Mouse (Mus musculus) kidney, postnatal 36 days (tissue): ENCODE results near the gene 2810021J22Rik.
"Not testable (repeated sequence)": the region's sequence is repeated elsewhere in the genome, so short reads cannot be mapped to it uniquely, and the experiment has no call there.

Source experiments
- DNase-seq, 2 experiments: peaks; one replicate each; pipeline ENCODE4 v3.0.0; 2021 to 2022; ENCODE audit warnings: mixed read lengths in 2 of 2

2810021J22Rik gene

GRCm38 (mm10) chr11:58867039-58867953 is at the start of gene 2810021J22Rik:
Gene 2810021J22Rik, plus strand, starts transcription at chr11:58867216.
- DNase-seq, result peak; percentile 79 to 86

DNA sequence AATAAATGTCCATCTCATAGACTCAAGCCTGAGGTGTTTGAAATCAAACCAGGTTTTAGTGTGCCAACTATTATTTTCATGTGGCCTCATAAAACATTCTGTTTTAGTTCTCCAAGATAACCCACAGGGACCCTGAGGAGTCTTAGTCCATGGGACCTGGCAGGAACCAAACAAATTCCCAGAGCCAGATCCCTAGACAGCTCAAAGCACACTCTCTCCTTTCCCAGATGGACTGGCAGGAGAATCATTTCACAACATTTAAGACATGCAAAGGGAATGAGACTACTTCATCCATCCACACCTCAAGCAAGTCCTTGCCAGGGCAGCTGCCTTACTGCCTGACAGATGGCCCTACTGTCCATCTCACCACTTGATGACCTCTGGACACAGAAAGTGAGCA is 38.1 kb upstream of the 2810021J22Rik start, which contains the start of gene Olfr312:
TSS of gene Olfr312 (plus strand) at position 301 of the 400 bp plus-strand sequence.
- not testable (repeated sequence) for DNase-seq

DNA sequence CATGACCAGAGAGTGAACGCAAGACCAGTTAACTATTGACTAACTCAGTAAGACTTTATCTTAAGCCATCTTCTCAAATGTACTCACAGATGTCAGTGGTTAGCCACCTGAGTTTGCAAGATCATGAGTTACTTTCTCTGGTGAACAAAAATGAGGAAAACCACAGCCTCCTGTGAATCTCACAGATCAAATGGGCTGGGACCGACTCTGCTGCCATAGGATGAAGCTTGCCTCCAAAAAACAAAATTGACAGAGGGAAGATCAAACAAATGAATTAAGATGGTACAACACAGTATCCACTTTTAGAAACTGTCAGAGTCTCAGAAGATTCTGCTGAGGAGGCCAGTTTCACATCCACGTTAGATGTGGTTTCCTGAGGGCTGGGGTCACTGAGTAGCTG is 37.3 kb upstream of the 2810021J22Rik start:
- DNase-seq, result no peak

- not testable (repeated sequence) for DNase-seq
These were observed 34.5 kb upstream of the 2810021J22Rik start for GRCm38 (mm10) chr11:58832541-58832940.

- not testable (repeated sequence) for DNase-seq
These were observed 28.1 kb upstream of the 2810021J22Rik start, which contains the start of gene Olfr311 for GRCm38 (mm10) chr11:58838951-58839350. Gene Olfr311, plus strand, starts transcription at chr11:58839251.

GRCm38 (mm10) chr11:58846919-58847461 is 20.0 kb upstream of the 2810021J22Rik start, which contains the start of gene Gm12258:
Gene Gm12258, plus strand, starts transcription at chr11:58847158.
- DNase-seq, result peak; percentile 87 to 98

GRCm38 (mm10) chr11:58847636-58848035 is 19.4 kb upstream of the 2810021J22Rik start:
- DNase-seq, result no peak

DNA sequence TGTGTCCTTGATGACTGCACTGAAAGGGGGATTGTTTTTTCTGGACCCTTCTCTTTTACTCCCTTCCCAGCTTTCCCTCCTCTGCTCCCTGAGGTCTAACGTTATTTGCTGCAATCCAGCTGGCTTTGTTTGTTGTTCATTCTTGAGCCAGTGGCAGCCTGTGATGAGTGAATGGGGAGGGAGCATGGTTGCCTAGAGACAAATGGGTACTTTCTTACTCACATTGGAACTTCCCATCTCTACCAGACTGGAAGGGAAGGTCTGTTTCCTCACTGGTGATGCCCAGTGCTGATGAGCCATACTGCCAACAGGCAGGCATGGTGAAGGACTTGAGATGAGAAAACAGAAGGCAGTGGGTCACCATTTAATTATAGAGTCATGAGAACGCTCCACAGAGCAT is 17.3 kb upstream of the 2810021J22Rik start:
- DNase-seq, result no peak

- no peak for DNase-seq
These were observed 6.3 kb upstream of the 2810021J22Rik start for GRCm38 (mm10) chr11:58860744-58861143.

DNA sequence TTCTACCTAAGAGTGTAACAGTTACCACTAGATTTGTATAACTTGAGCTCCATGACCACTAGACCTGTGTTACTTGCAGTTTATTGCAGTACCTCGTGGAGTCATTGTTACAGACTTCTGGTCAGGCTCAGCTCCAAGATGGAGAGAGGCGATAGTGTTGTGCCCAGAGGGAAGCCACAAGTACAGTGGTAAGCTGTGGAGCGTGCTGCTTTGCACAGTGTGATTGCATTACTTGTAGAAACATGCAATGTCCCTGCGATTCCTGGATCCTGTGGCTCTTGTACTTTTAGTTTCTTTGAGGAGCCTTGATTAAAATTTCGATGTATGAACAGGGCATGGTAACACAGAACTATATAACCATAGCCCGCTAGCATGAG is 926 bp downstream of the 2810021J22Rik start:
- DNase-seq, result peak; percentile 14 to 15

GRCm38 (mm10) chr11:58870961-58871360 is 3.9 kb downstream of the 2810021J22Rik start:
- peak; percentile 36 to 60 for DNase-seq

DNA sequence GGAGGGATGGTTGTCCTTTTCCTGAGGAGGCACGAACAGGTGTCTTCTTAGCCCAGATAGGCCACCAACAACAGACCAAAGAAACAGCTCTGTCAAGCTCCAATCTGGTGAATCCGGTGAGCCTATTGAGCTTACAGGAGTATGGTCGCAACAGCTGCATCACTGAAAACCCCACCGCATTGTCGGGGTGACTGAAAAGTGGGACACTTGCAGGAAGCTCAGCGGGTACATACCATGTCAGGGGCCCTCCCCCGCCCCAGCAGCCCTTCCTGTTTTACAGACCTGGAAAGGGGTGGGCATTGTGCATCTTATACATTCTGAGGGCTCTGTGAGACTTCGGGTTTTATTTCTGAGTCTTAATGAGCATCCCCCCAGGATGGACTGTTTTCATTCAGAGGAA is 16.7 kb downstream of the 2810021J22Rik start:
- no peak for DNase-seq

- no peak for DNase-seq
These were observed 23.5 kb downstream of the 2810021J22Rik start for GRCm38 (mm10) chr11:58890511-58890910.

DNA sequence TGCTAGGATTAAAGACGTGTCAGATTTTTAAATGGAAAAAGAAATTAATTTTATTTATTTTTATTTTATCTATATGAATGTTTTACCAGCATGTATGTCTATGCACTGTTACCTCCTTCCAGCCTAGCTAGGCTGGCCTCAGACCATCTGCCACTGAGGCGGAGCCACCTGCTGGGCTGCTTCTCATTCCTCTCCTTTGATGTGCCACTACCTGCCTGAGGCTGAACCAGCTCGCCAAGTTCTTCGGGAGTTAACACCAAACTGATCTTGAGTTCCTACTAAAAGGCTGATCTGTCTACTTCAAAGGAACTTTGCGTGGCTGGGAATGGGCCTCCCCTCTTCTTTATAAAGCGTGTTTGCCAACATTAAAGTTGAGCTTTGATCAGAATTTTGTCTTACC is 27.4 kb downstream of the 2810021J22Rik start:
- DNase-seq, result no peak

- no peak for DNase-seq
These were observed 30.5 kb downstream of the 2810021J22Rik start for GRCm38 (mm10) chr11:58897485-58897884.

DNA sequence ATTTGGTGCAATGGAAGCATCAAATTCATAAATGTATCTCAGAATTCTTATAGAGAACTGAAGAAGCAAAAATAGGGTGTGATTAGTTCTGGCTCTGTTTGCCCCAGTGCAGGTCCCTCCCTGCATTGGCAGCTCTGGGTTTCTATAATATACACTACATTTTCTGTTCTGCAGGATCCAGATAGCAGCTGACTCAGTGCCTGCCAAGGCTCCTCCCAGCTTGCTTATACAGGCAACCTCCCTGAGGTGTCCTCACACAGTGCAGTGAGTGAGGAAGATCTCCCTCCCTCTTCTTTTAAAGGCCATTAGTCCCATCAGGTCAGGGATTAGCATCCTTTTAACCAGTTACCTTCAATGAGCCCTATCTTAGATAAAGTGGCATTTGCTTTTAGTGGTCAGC is 34.1 kb downstream of the 2810021J22Rik start:
- no peak for DNase-seq

- peak; percentile 95 to 97 for DNase-seq
These were observed 36.7 kb downstream of the 2810021J22Rik start, which contains the start of gene Zfp39 for GRCm38 (mm10) chr11:58903511-58904409. Gene Zfp39, minus strand, starts transcription at chr11:58904225.

DNA sequence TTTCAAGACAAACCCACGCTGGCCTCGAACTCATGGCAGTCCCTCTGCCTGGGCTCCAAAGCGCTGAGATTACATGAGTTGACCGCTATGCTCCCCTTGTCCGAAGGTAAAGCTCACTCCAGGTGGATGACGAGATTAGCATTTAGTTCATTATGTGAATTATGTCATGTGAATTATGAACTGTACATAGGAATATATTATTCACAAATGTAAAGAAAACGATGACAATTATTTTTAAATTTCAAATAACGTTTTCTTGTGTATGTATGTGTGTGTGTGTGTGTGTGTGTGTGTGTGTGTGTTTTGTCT is 37.3 kb downstream of the 2810021J22Rik start:
- DNase-seq, result no peak

DNA sequence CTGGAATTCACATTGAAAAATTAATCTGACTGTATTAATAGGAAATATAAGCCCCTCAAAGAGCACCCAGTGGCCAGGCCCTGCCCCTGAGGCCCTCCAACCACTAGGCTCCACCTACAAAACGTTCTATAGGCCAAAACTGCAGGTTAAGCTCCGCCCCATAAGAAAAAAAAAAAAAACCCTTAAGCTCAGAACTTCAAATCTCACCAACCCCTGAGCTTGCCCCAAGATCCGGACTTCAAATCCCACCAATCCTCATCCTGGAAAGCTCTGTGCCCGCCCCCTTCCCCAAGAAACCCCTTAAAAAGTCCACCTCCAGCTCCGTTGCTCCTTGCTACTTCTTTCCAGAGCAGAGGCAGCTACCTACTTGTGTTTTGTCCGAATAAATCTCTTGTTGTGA is 37.8 kb downstream of the 2810021J22Rik start:
- DNase-seq, result peak; percentile 19 to 27

DNA sequence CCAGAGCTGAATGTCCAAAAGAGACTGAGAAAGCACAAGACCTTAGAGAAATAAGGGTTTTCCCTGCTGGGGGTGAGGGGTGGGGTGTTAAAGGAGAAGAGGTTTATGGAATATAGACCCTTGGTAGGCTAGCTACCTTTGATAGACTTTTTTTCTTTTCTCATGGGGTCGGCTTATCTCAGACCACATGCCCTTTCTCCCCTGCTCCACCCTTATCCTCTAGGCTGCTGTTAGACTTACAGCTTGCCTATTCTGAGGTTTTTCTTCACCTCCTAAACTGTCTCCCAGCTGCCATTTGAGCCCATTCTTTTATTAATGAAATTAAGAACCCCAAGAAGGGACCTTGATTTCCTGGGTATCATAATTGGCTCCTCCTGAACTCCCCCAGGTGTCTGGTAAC is 46.8 kb downstream of the 2810021J22Rik start:
- no peak for DNase-seq

- DNase-seq, result peak; percentile 35 to 62
These were observed 47.5 kb downstream of the 2810021J22Rik start for GRCm38 (mm10) chr11:58914461-58915028.
